Mouse (Mus musculus) G1E (cell line): ENCODE measurements around the gene Nthl1. TPM values are rescaled to one million over a fixed set of nuclear protein-coding genes. Genes with fewer than 3 reads are reported as not detected.

Experiments
- ATAC-seq: 2 replicates; pipeline ENCODE4 v1.8.0; 2016; ENCODE audit warnings: mild to moderate bottlenecking; ENCODE audit not compliant: insufficient number of reproducible peaks, poor library complexity, low FRiP score, severe bottlenecking; ENCODE audit errors: extremely low read depth
- DNase-seq: peaks from one replicate; pipeline ENCODE4 v3.0.0; 2012; ENCODE audit warnings: low spot score
- H3K27me3 ChIP-seq: 2 replicates; pipeline ENCODE4 v1.6.1; 2012; ENCODE audit warnings: mild to moderate bottlenecking, low read length, inconsistent platforms; ENCODE audit not compliant: insufficient read depth
- H3K36me3 ChIP-seq: replicated peaks from 2 replicates; pipeline ENCODE3; 2012; ENCODE audit warnings: mild to moderate bottlenecking, inconsistent platforms
- H3K4me1 ChIP-seq: 2 replicates; pipeline ENCODE4 v1.6.1; 2012; ENCODE audit warnings: low read depth, low read length, inconsistent platforms, mixed read lengths; ENCODE audit not compliant: insufficient read depth
- H3K4me3 ChIP-seq: 2 replicates; pipeline ENCODE4 v1.5.1; 2012; ENCODE audit warnings: low read depth, mild to moderate bottlenecking, inconsistent platforms, low read length, moderate library complexity, mixed read lengths
- H3K9me3 ChIP-seq: replicated peaks from 2 replicates; pipeline ENCODE4 v1.6.1; 2012; ENCODE audit warnings: inconsistent platforms
- CTCF ChIP-seq: IDR thresholded peaks from 2 replicates; pipeline ENCODE4 v1.5.1; 2012; ENCODE audit warnings: low read depth, low read length, inconsistent platforms, mixed read lengths
- GATA1 ChIP-seq: IDR thresholded peaks from 2 replicates; pipeline ENCODE4 v1.6.1; 2012; ENCODE audit warnings: borderline replicate concordance, low read length, inconsistent platforms, mixed read lengths
- GATA2 ChIP-seq: IDR thresholded peaks from 2 replicates; pipeline ENCODE4 v1.6.1; 2012; ENCODE audit warnings: low read depth, low read length, inconsistent platforms, borderline replicate concordance
- POLR2AphosphoS5 ChIP-seq: IDR thresholded peaks from 2 replicates; pipeline ENCODE4 v1.6.1; 2012; ENCODE audit warnings: low read depth, low read length, inconsistent platforms; ENCODE audit not compliant: insufficient replicate concordance
- TAL1 ChIP-seq: conservative IDR thresholded peaks from 2 replicates; pipeline ENCODE4 v1.6.1; 2012; ENCODE audit warnings: low read depth, low read length, inconsistent platforms, mixed read lengths
- polyA plus RNA-seq: library from polyadenylated mRNA; stranded (reverse); fragments of >175 nt; gene quantifications from 2 replicates; pipeline ENCODE4 v1.2.3, GENCODE M21; 2012
- total RNA-seq, 2 experiments: library from RNA; stranded (forward) in 1 of 2; stranded (reverse) in 1 of 2; fragments of 200-1000 nt in 1 of 2; fragments of >200 nt in 1 of 2; fragmentation: Nextera tagmentation in 1 of 2; gene quantifications; 2 replicates each; pipeline ENCODE4 v1.2.3; 2014 to 2017

The Nthl1 gene
- total and polyA plus RNA-seq, 3 experiments, result 3.8 to 21.5 (median 9.8) TPM

- peaks cover 5% of the 10 kb centered on the region for H3K27me3 ChIP-seq
- peaks cover 46% of the 10 kb centered on the region for H3K36me3 ChIP-seq
- DNase-seq (no peak), ATAC-seq (no peak)
- no peak overlapping the region for H3K4me3 ChIP-seq
- no peaks in the 10 kb centered on the region for H3K9me3 ChIP-seq
- TF ChIP-seq CTCF (no peak), GATA2 (no peak), TAL1 (no peak), GATA1 (no peak), POLR2AphosphoS5 (no peak)
- H3K4me1 ChIP-seq, result peaks cover 25% of the 10 kb centered on the region
Measured at GRCm38 (mm10) chr17:24636781-24637481, 4.5 kb downstream of the Nthl1 start.

GRCm38 (mm10) chr17:24638214-24638613 is 5.7 kb downstream of the Nthl1 start:
- ATAC-seq, result no peak
- H3K9me3 ChIP-seq, result no peaks in the 10 kb centered on the region
- H3K4me3 ChIP-seq, result no peak overlapping the region
- H3K36me3 ChIP-seq, result peaks cover 46% of the 10 kb centered on the region
- TF ChIP-seq TAL1, result no peak
- TF ChIP-seq GATA1, result no peak
- TF ChIP-seq CTCF, result no peak
- TF ChIP-seq GATA2, result no peak
- TF ChIP-seq POLR2AphosphoS5, result no peak
- peaks cover 18% of the 10 kb centered on the region for H3K27me3 ChIP-seq
- no peak for DNase-seq
- H3K4me1 ChIP-seq, result peaks cover 15% of the 10 kb centered on the region

- TF ChIP-seq CTCF (no peak), GATA2 (no peak), POLR2AphosphoS5 (no peak), TAL1 (no peak), GATA1 (no peak)
- Histone ChIP-seq H3K36me3 (peaks cover 45% of the 10 kb centered on the region), H3K4me3 (no peak overlapping the region), H3K4me1 (peaks cover 9% of the 10 kb centered on the region), H3K9me3 (no peaks in the 10 kb centered on the region), H3K27me3 (peaks cover 24% of the 10 kb centered on the region)
- DNase-seq (no peak), ATAC-seq (no peak)
Measured at GRCm38 (mm10) chr17:24638840-24639239, 6.4 kb downstream of the Nthl1 start.

- DNase-seq (no peak), ATAC-seq (no peak)
- peaks cover 31% of the 10 kb centered on the region for H3K27me3 ChIP-seq
- no peaks in the 10 kb centered on the region for H3K9me3 ChIP-seq
- peaks cover 38% of the 10 kb centered on the region for H3K36me3 ChIP-seq
- no peak for TF ChIP-seq GATA2
- no peak for TF ChIP-seq POLR2AphosphoS5
- no peak for TF ChIP-seq TAL1
- no peak for TF ChIP-seq GATA1
- TF ChIP-seq CTCF, result no peak
- no peak overlapping the region for H3K4me3 ChIP-seq
- H3K4me1 ChIP-seq, result peaks cover 9% of the 10 kb centered on the region
Measured at GRCm38 (mm10) chr17:24639571-24639988, 7.1 kb downstream of the Nthl1 start.

GRCm38 (mm10) chr17:24640119-24640518 is 7.6 kb downstream of the Nthl1 start:
- Histone ChIP-seq H3K9me3 (no peaks in the 10 kb centered on the region), H3K36me3 (peaks cover 33% of the 10 kb centered on the region), H3K27me3 (peaks cover 37% of the 10 kb centered on the region), H3K4me3 (no peak overlapping the region), H3K4me1 (peaks cover 9% of the 10 kb centered on the region)
- TF ChIP-seq TAL1 (no peak), POLR2AphosphoS5 (no peak), CTCF (no peak), GATA1 (no peak), GATA2 (no peak)
- DNase-seq, result no peak
- no peak for ATAC-seq

GRCm38 (mm10) chr17:24640581-24640980 is 8.1 kb downstream of the Nthl1 start:
- peaks cover 41% of the 10 kb centered on the region for H3K27me3 ChIP-seq
- H3K4me3 ChIP-seq, result no peak overlapping the region
- TF ChIP-seq POLR2AphosphoS5 (no peak), CTCF (no peak)
- peaks cover 9% of the 10 kb centered on the region for H3K4me1 ChIP-seq
- DNase-seq (no peak), ATAC-seq (no peak)
- H3K36me3 ChIP-seq, result peaks cover 28% of the 10 kb centered on the region
- H3K9me3 ChIP-seq, result no peaks in the 10 kb centered on the region
